Mouse (Mus musculus) liver, embryonic 11.5 days (tissue): ENCODE data around the gene Tmtc4. TPM values are rescaled to one million over a fixed set of nuclear protein-coding genes. Genes with fewer than 3 reads are reported as not detected.

Source experiments
- ATAC-seq: fragments of 200-750 bp; cut with Nextera tagmentation; replicated peaks from 2 replicates; pipeline ENCODE4 v1.8.0; 2017; ENCODE audit warnings: moderate number of reproducible peaks, mild to moderate bottlenecking, moderate TSS enrichment, moderate library complexity; ENCODE audit not compliant: low FRiP score
- DNase-seq: peaks from one replicate; pipeline ENCODE4 v3.0.0-alpha.2; 2017; ENCODE audit warnings: low spot score
- H3K27ac ChIP-seq: fragments of 300-500 bp; sonication (generic); 2 replicates; pipeline ENCODE4 v1.5.1; 2014; ENCODE audit warnings: mild to moderate bottlenecking, low read depth, low read length, control low read depth
- H3K27me3 ChIP-seq: fragments of 300-500 bp; sonication (generic); replicated peaks from 2 replicates; pipeline ENCODE4 v1.6.1; 2014; ENCODE audit warnings: low read length, mixed read lengths; ENCODE audit not compliant: control insufficient read depth, insufficient read depth
- H3K36me3 ChIP-seq: fragments of 300-500 bp; sonication (generic); 2 replicates; pipeline ENCODE4 v1.6.1; 2014; ENCODE audit warnings: mild to moderate bottlenecking, low read length, moderate library complexity, mixed read lengths; ENCODE audit not compliant: control insufficient read depth, insufficient read depth
- H3K4me1 ChIP-seq: fragments of 300-500 bp; sonication (generic); replicated peaks from 2 replicates; pipeline ENCODE4 v1.6.1; 2014; ENCODE audit warnings: low read length, mixed read lengths; ENCODE audit not compliant: control insufficient read depth, insufficient read depth
- H3K4me2 ChIP-seq: fragments of 300-500 bp; sonication (generic); 2 replicates; pipeline ENCODE4 v1.6.1; 2014; ENCODE audit warnings: mild to moderate bottlenecking, control low read depth, moderate library complexity
- H3K4me3 ChIP-seq: fragments of 300-500 bp; sonication (generic); 2 replicates; pipeline ENCODE4 v1.5.1; 2014; ENCODE audit warnings: low read depth, low read length, control low read depth
- H3K9ac ChIP-seq: fragments of 300-500 bp; sonication (generic); 2 replicates; pipeline ENCODE4 v1.6.1; 2014; ENCODE audit warnings: low read depth, low read length, control low read depth
- H3K9me3 ChIP-seq: fragments of 300-500 bp; sonication (generic); 2 replicates; pipeline ENCODE4 v1.6.1; 2016; ENCODE audit warnings: low read length, inconsistent platforms, mixed read lengths; ENCODE audit not compliant: control insufficient read depth
- WGBS: fragments of 180-500 bp; shearing (Covaris S2); extraction: QIAGEN DNeasy Blood & Tissue Kit; methylation state at CpG from one replicate; pipeline ENCODE4 v1.1.7; 2014; 5-methylcytosine and 5-hydroxymethylcytosine counted together
- polyA plus RNA-seq: library from polyadenylated mRNA; unstranded; fragments of >200 nt; fragmentation: Nextera tagmentation; extraction: Ambion mirVana; gene quantifications from 2 replicates; pipeline ENCODE4 v1.2.1, GENCODE M21; 2014

Tmtc4 gene
- polyA plus RNA-seq, 1 experiment from 2014 or later, result 8.3 TPM

DNA sequence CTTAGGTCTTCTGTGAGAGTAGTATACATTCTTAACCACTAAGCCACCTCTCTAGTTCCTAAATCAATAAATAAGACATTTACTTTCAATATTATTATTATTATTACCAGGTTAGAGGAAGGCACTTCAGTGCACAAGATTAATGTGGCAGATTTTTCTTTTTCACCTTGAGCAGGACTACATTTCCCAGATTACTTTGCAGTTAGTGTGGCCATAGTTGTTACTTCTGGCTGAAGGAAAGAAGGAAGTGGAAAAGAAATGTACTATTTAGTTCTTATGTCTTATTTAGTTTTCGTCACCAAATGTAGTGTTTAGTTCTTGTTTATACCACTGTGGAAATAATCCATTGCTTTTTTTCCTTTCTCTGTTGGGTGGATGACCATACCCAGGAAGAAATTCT, 19.9 kb upstream of the Tmtc4 start:
- no peak overlapping the region for H3K27ac ChIP-seq
- no peaks in the 10 kb centered on the region for H3K9me3 ChIP-seq
- no peak overlapping the region for H3K4me3 ChIP-seq
- 91% methylated on average over 1 of the region's 1 CpGs for WGBS
- H3K4me2 ChIP-seq, result no peak overlapping the region
- DNase-seq (no peak), ATAC-seq (no peak)
- H3K9ac ChIP-seq, result no peak overlapping the region
- no peaks in the 10 kb centered on the region for H3K4me1 ChIP-seq
- no peaks in the 10 kb centered on the region for H3K36me3 ChIP-seq
- H3K27me3 ChIP-seq, result peaks cover 2% of the 10 kb centered on the region; the same call in 1 of the 2 replicates

DNA sequence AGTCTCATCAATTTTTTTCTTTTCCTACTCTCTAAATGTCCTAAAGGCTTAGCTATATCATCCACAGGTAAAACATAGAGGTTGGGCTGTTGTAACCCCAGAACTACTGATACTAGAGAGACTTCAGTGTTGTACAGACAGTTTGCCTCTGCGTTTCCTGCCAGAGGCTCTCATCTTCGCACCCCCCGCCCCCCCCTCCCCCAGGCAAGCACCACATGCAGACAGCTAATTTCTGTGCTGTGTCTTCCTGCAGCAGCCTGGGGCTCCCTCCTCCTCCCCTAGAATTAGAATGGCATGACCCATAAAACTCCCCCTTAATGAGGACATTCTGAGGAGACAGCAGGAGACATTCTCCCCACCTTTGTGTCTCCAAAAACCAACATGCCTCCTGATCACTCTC, 17.6 kb upstream of the Tmtc4 start:
- Histone ChIP-seq H3K9me3 (no peaks in the 10 kb centered on the region), H3K4me2 (no peak overlapping the region), H3K4me1 (no peaks in the 10 kb centered on the region), H3K9ac (no peak overlapping the region), H3K36me3 (no peaks in the 10 kb centered on the region), H3K4me3 (no peak overlapping the region), H3K27me3 (peaks cover 3% of the 10 kb centered on the region; the same call in 1 of the 2 replicates), H3K27ac (no peak overlapping the region)
- ATAC-seq, result no peak
- DNase-seq, result no peak
- 35% methylated on average over 3 of the region's 3 CpGs for WGBS

DNA sequence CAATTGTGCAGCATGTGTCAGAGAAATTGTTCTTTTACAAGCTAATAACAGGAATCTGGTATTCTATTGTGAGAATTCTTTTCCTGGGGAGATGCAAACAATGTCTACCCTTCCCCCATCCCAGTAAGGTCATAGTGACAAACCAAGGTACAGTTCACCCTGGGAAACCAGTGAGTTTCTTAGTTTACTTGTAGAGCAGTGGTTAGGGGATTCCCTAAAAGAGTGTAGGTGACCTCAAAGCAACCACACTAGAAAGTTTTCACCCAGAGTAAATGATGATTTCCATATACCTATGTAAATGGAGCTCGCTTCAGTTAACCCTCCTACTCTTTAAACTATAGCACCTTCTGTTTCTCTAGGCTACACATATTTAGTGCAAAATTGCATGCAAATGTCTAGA, 13.6 kb upstream of the Tmtc4 start:
- Histone ChIP-seq H3K9me3 (no peaks in the 10 kb centered on the region), H3K4me1 (no peaks in the 10 kb centered on the region), H3K4me2 (no peak overlapping the region), H3K36me3 (no peaks in the 10 kb centered on the region), H3K27ac (no peak overlapping the region), H3K27me3 (peaks cover 3% of the 10 kb centered on the region), H3K4me3 (no peak overlapping the region), H3K9ac (no peak overlapping the region)
- WGBS, result 68% methylated on average over 1 of the region's 1 CpGs
- DNase-seq (no peak), ATAC-seq (no peak)

DNA sequence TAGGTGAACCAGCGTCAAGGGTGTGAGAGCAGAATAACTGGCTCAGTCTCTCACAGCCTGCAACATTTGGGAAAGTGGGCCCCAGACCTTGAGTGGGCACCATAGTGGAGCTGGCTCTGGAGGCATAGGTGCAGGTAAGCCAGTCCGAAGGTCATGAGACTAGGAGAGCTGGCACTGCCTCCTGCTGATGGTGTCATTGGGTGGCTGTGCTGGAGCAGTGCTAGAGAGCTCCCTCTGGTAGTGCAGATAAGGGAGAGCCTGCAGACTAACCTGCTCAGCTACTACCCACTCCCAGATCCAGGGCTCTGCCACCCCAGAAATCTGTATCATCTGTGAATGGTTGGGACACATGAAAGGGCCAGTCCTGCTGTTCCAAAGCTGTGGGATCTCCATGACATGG, 10.1 kb upstream of the Tmtc4 start:
- DNase-seq (no peak), ATAC-seq (peak; percentile 29; the same call in 1 of the 2 replicates)
- no peaks in the 10 kb centered on the region for H3K9me3 ChIP-seq
- WGBS, result 79% methylated on average over 2 of the region's 2 CpGs
- H3K27me3 ChIP-seq, result peaks cover 3% of the 10 kb centered on the region
- H3K36me3 ChIP-seq, result no peaks in the 10 kb centered on the region
- no peak overlapping the region for H3K9ac ChIP-seq
- no peaks in the 10 kb centered on the region for H3K4me1 ChIP-seq
- no peak overlapping the region for H3K4me3 ChIP-seq
- H3K4me2 ChIP-seq, result no peak overlapping the region
- H3K27ac ChIP-seq, result no peak overlapping the region

DNA sequence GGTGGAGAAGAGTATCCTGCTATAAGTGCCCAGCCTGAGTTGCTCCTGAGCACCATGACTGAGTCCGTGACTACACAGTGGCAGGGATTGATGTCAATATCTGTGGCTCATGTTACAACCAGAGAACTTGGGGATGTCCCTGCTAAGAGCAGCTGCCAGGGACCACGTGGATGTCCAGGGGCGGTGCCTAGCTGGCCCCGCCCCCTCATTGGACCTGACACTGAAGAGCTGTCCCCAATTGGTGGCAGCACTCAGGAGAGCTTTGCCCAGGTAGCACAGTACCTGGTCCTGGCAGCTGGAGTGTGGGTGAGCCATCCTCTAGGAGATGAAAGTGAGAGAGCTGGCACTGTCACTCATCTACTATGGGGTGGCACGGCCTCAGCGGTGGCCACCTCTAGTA, 9.1 kb upstream of the Tmtc4 start:
- no peak overlapping the region for H3K9ac ChIP-seq
- peak; percentile 37 for ATAC-seq
- 52% methylated on average over 6 of the region's 6 CpGs for whole genome bisulfite sequencing

DNA sequence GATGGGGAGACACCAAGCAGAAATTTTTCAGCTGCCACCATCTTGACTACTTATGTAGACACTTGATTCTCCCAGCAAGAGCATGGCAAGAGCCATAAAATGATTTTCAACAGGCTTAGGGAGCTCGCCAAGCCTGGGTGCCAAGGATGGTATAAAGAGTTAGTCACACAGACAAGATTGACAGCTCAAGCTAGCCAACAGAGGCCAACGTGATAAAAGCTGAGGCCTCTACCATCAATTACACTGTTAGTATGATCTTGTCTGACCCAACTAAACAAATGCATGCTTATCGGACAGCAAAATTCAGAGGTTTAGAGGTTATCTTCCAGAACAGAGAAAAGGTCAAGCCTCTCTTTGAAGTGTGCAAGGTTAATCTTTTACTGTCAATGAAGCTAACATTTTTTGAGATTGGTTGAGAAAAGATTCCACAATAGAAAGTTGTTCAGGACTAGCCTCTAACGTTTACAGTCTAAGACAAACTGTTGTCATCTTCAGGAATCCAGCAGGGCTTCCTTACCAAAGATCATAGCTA, 6.8 kb upstream of the Tmtc4 start:
- H3K27me3 ChIP-seq, result no peaks in the 10 kb centered on the region; the same call in none of the 2 replicates
- DNase-seq, result no peak
- no peak overlapping the region for H3K27ac ChIP-seq
- H3K4me3 ChIP-seq, result no peak overlapping the region
- H3K36me3 ChIP-seq, result no peaks in the 10 kb centered on the region
- no peaks in the 10 kb centered on the region for H3K9me3 ChIP-seq
- no peak for ATAC-seq
- 37% methylated on average over 4 of the region's 4 CpGs for WGBS
- no peaks in the 10 kb centered on the region for H3K4me1 ChIP-seq
- no peak overlapping the region for H3K9ac ChIP-seq
- no peak overlapping the region for H3K4me2 ChIP-seq

More for the DNA sequence above, 9.1 kb upstream of the Tmtc4 start:
- Histone ChIP-seq H3K36me3 (no peaks in the 10 kb centered on the region), H3K4me3 (no peak overlapping the region), H3K27me3 (no peaks in the 10 kb centered on the region; the same call in none of the 2 replicates), H3K27ac (no peak overlapping the region), H3K4me1 (no peaks in the 10 kb centered on the region), H3K9me3 (no peaks in the 10 kb centered on the region), H3K4me2 (no peak overlapping the region)
- no peak for DNase-seq

DNA sequence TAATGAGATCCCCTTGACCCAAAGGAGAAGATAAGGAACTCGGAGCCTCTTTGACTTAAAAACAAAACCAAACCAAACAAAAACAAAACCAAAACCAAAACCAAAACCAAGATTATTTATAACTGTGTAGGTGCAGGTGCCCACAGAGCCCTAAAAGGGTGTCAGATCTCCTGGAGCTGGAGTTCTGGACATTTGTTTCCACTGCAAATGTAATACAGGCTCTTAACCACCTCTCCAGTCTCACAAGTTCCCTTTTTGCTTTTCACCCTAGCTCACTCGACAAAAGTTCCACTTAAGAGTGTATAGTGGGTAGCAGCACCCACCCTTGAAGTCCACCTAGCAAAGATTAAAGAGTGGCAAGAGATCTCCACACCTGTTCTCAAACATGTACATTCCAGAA, 2.6 kb upstream of the Tmtc4 start:
- no peaks in the 10 kb centered on the region for H3K27me3 ChIP-seq
- H3K27ac ChIP-seq, result no peak overlapping the region
- no peaks in the 10 kb centered on the region for H3K36me3 ChIP-seq
- H3K9ac ChIP-seq, result no peak overlapping the region
- no peak for ATAC-seq
- H3K4me1 ChIP-seq, result no peaks in the 10 kb centered on the region; the same call in 1 of the 2 replicates
- WGBS, result 43% methylated on average over 2 of the region's 2 CpGs
- no peak overlapping the region for H3K4me3 ChIP-seq
- DNase-seq, result no peak
- no peak overlapping the region for H3K4me2 ChIP-seq
- H3K9me3 ChIP-seq, result no peaks in the 10 kb centered on the region

- peak overlapping the region; percentile 67 for H3K4me3 ChIP-seq
- H3K27me3 ChIP-seq, result no peaks in the 10 kb centered on the region; the same call in 1 of the 2 replicates
- peak overlapping the region; percentile 96 for H3K4me2 ChIP-seq
- H3K4me1 ChIP-seq, result no peaks in the 10 kb centered on the region; the same call in 1 of the 2 replicates
- no peaks in the 10 kb centered on the region for H3K9me3 ChIP-seq
- no peaks in the 10 kb centered on the region for H3K36me3 ChIP-seq
- peak; percentile 86 for ATAC-seq
- no peak for DNase-seq
- under 1% methylated on average over 57 of the region's 63 CpGs for WGBS
- H3K9ac ChIP-seq, result peak overlapping the region; percentile 74
- H3K27ac ChIP-seq, result peak overlapping the region; percentile 56
Observed at GRCm38 (mm10) chr14:122982571-122983225, 1.1 kb downstream of the Tmtc4 start.
